Mouse (Mus musculus) liver, embryonic 14.5 days (tissue): ENCODE measurements around the gene Akap4. TPM values are rescaled to one million over a fixed set of nuclear protein-coding genes. Genes with fewer than 3 reads are reported as not detected.

ENCODE experiments used
- ATAC-seq: fragments of 200-750 bp; cut with Nextera tagmentation; 2 replicates; pipeline ENCODE4 v1.8.0; 2017; ENCODE audit warnings: moderate number of reproducible peaks, mild to moderate bottlenecking, moderate library complexity; ENCODE audit not compliant: insufficient read depth
- DNase-seq, 3 experiments: peaks; one replicate each; pipeline ENCODE4 v3.0.0-alpha.2; 2012 to 2013; ENCODE audit warnings: low read depth in 3 of 3, low spot score in 3 of 3
- H3K27ac ChIP-seq: fragments of 300-500 bp; sonication (generic); 2 replicates; pipeline ENCODE4 v1.5.1; 2014; ENCODE audit warnings: moderate library complexity, mild to moderate bottlenecking, control low read depth, inconsistent platforms
- H3K27me3 ChIP-seq: fragments of 300-500 bp; sonication (generic); 2 replicates; pipeline ENCODE4 v1.6.1; 2014; ENCODE audit warnings: mild to moderate bottlenecking, low read length, moderate library complexity; ENCODE audit not compliant: control insufficient read depth, insufficient read depth
- H3K36me3 ChIP-seq: fragments of 300-500 bp; sonication (generic); replicated peaks from 2 replicates; pipeline ENCODE4 v1.6.1; 2014; ENCODE audit warnings: low read depth; ENCODE audit not compliant: control insufficient read depth, insufficient read depth
- H3K4me1 ChIP-seq, 2 experiments: fragments of 200-500 bp in 1 of 2; fragments of 300-500 bp in 1 of 2; sonication (generic) in 1 of 2; replicated peaks; 2 replicates each; pipeline ENCODE4 v1.6.1; 2012 to 2014; ENCODE audit warnings: antibody characterized with exemption in 1 of 2, inconsistent platforms in 1 of 2, low read length in 1 of 2; ENCODE audit not compliant: control insufficient read depth in 2 of 2, insufficient read depth in 2 of 2
- H3K4me2 ChIP-seq: fragments of 300-500 bp; sonication (generic); 2 replicates; pipeline ENCODE4 v1.6.1; 2014; ENCODE audit warnings: low read depth, mild to moderate bottlenecking, control low read depth, moderate library complexity
- H3K4me3 ChIP-seq, 2 experiments: fragments of 200-500 bp in 1 of 2; fragments of 300-500 bp in 1 of 2; sonication (generic) in 1 of 2; 2 replicates each; pipeline ENCODE4 v1.5.1; 2012 to 2014; ENCODE audit warnings: low read depth in 2 of 2, low read length in 2 of 2, mild to moderate bottlenecking in 2 of 2, control low read depth in 1 of 2, inconsistent platforms in 1 of 2, moderate library complexity in 1 of 2; ENCODE audit not compliant: insufficient read depth in 1 of 2
- H3K9ac ChIP-seq: fragments of 300-500 bp; sonication (generic); replicated peaks from 2 replicates; pipeline ENCODE4 v1.6.1; 2014; ENCODE audit warnings: mild to moderate bottlenecking, control low read depth, moderate library complexity
- H3K9me3 ChIP-seq: fragments of 300-500 bp; sonication (generic); 2 replicates; pipeline ENCODE4 v1.6.1; 2016; ENCODE audit warnings: low read length, mixed read lengths; ENCODE audit not compliant: control insufficient read depth
- CTCF ChIP-seq: IDR thresholded peaks from 2 replicates; pipeline ENCODE4 v1.5.1; 2016; ENCODE audit warnings: antibody characterized with exemption, low read depth, control low read depth
- EP300 ChIP-seq: IDR thresholded peaks from 2 replicates; pipeline ENCODE4 v1.6.1; 2016; ENCODE audit warnings: antibody characterized with exemption, low read depth
- WGBS: fragments of 180-500 bp; shearing (Covaris S2); extraction: QIAGEN DNeasy Blood & Tissue Kit; methylation state at CpG from one replicate; pipeline ENCODE4 v1.1.7; 2014; ENCODE audit not compliant: insufficient replicate concordance; 5-methylcytosine and 5-hydroxymethylcytosine counted together
- polyA plus RNA-seq, 2 experiments: library from polyadenylated mRNA; depleted of rRNA in 1 of 2; stranded (reverse) in 1 of 2; unstranded in 1 of 2; fragments of >200 nt; fragmentation: Nextera tagmentation in 1 of 2; extraction: Ambion mirVana in 1 of 2; gene quantifications; 2 replicates each; pipeline versions ENCODE4 v1.2.1 to v1.2.3; 2012 to 2014

The Akap4 gene
- polyA plus RNA-seq, 2 experiments = not detected

- DNase-seq (no peak), ATAC-seq (no peak)
- no peak overlapping the region for H3K4me2 ChIP-seq
- H3K27me3 ChIP-seq = no peaks in the 10 kb centered on the region
- 41% methylated on average over 2 of the region's 2 CpGs for WGBS
- TF ChIP-seq CTCF (no peak), EP300 (no peak)
- H3K27ac ChIP-seq = no peak overlapping the region
- no peaks in the 10 kb centered on the region for H3K9me3 ChIP-seq
- no peaks in the 10 kb centered on the region for H3K4me1 ChIP-seq
- H3K9ac ChIP-seq = no peak overlapping the region
- H3K4me3 ChIP-seq = no peak overlapping the region
- H3K36me3 ChIP-seq = no peaks in the 10 kb centered on the region
Observed at GRCm38 (mm10) chrX:7068002-7068401, 683 bp downstream of the Akap4 start.

GRCm38 (mm10) chrX:7079820-7080429 is 12.6 kb downstream of the Akap4 start:
- H3K36me3 ChIP-seq = no peaks in the 10 kb centered on the region
- TF ChIP-seq EP300 = no peak
- no peak for TF ChIP-seq CTCF
- ATAC-seq = no peak
- WGBS = 64% methylated on average over 6 of the region's 6 CpGs
- no peak overlapping the region for H3K27ac ChIP-seq
- H3K4me3 ChIP-seq = no peak overlapping the region
- H3K4me2 ChIP-seq = no peak overlapping the region
- DNase-seq = no peak
- H3K9me3 ChIP-seq = no peaks in the 10 kb centered on the region
- no peaks in the 10 kb centered on the region for H3K27me3 ChIP-seq
- no peaks in the 10 kb centered on the region for H3K4me1 ChIP-seq
- no peak overlapping the region for H3K9ac ChIP-seq

GRCm38 (mm10) chrX:7085878-7086277 is 18.6 kb downstream of the Akap4 start:
- TF ChIP-seq EP300 (no peak), CTCF (no peak)
- no peaks in the 10 kb centered on the region for H3K9me3 ChIP-seq
- no peaks in the 10 kb centered on the region for H3K36me3 ChIP-seq
- no peak overlapping the region for H3K4me3 ChIP-seq
- no peak overlapping the region for H3K4me2 ChIP-seq
- WGBS = 31% methylated on average over 1 of the region's 1 CpGs
- no peak overlapping the region for H3K27ac ChIP-seq
- ATAC-seq (no peak), DNase-seq (no peak)
- H3K4me1 ChIP-seq = no peaks in the 10 kb centered on the region
- H3K9ac ChIP-seq = no peak overlapping the region
- H3K27me3 ChIP-seq = no peaks in the 10 kb centered on the region

DNA sequence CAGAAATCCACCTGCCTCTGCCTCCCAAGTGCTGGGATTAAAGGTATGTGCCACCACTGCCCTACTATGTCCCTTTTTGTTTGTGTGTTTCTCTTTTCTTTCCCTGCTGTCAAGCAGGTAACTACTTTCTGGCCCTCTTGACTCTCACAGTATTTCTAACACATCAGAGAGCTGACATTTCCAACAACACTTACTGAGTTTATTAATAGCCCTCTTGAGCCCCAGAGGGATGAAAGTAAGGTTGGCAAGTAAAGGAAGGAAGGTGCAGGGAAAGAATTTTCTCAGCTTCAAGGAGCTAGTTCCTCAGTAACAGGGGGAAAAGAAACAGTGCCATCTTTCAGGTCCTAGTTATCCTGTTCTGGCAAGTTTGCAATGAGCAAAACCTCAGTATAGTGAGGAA is 23.0 kb downstream of the Akap4 start:
- Histone ChIP-seq H3K4me3 (no peak overlapping the region), H3K27me3 (no peaks in the 10 kb centered on the region), H3K36me3 (no peaks in the 10 kb centered on the region)

DNA sequence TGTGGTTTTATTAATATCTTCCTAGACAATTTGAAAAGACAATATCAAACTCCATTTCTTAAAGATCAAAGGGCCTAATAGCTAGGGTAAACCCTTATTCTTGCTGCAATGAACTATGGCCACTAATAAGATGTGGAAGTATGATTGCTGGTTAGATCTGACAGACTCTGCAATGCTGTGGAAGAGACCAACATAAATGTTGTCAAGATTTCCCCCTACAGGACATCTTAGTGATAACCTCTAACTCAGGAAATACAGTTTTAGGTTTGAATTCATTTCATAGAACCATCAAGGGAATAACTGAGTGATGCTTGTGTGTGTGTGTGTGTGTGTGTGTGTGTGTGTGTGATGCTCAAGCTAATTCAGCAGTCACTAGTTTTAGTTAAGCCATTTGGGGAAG is 35.0 kb downstream of the Akap4 start:
- DNase-seq = no peak
- Histone ChIP-seq H3K36me3 (no peaks in the 10 kb centered on the region), H3K27ac (no peak overlapping the region), H3K9me3 (no peaks in the 10 kb centered on the region), H3K9ac (no peak overlapping the region), H3K4me2 (no peak overlapping the region), H3K4me3 (no peak overlapping the region), H3K27me3 (no peaks in the 10 kb centered on the region), H3K4me1 (no peaks in the 10 kb centered on the region)
- TF ChIP-seq CTCF (no peak), EP300 (no peak)
- no peak for ATAC-seq

More for the DNA sequence above, 23.0 kb downstream of the Akap4 start:
- ATAC-seq (no peak), DNase-seq (no peak)
- TF ChIP-seq CTCF (no peak), EP300 (no peak)
- Histone ChIP-seq H3K9me3 (no peaks in the 10 kb centered on the region), H3K9ac (no peak overlapping the region), H3K4me2 (no peak overlapping the region), H3K27ac (no peak overlapping the region), H3K4me1 (no peaks in the 10 kb centered on the region)
